Mouse (Mus musculus) T-helper 1 cell (primary cell): Measurements from ENCODE around the gene Wfdc3.

ENCODE experiments used
- in situ Hi-C: fragments of 300-600 bp; cut with MboI, MseI; formaldehyde crosslinking; loops from one replicate; pipeline ENCODE4 v1.15.1; 2025; ENCODE audit warnings: high pct_unique_total_duplicates

The Wfdc3 gene

DNA sequence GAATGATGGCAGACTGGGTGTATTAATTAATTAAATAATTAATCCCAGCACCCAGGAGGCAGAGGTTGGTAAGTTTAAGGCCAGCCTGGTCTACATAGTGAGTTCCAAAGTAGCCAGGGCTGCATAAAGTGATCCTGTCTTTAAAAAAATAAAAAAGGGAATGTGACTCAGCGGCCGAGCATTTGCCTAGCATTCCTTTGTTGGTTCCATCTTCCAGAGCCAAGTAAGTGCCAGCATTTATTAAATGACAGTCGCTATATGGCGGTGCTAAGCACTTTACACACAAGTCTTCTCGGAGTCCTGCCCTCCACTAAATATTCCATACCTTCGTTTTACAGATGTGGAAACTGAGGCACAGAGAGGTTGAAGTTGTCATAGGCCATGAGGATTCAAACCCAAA lies 30.4 kb upstream of the Wfdc3 start:
- in situ Hi-C loops, result no loop called here

DNA sequence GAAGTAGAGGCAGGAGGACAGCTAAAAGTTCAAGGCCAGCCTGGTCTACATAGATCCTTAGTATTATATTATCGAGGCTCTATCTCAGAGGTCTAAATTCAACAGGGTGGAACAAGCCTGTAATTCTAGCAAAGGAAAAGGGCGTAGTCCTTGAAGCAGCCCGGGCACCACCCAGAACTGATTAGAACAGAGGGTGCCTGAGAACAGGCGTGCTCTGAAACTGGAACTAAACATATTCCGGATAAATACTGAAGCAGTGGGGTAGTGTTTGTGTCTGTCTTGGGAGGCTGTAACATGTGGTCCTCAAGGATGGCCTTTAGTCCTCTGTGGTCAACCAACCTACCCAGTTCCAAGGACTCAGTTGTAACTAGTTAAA lies 28.2 kb upstream of the Wfdc3 start:
- in situ Hi-C loops, result no loop called here

DNA sequence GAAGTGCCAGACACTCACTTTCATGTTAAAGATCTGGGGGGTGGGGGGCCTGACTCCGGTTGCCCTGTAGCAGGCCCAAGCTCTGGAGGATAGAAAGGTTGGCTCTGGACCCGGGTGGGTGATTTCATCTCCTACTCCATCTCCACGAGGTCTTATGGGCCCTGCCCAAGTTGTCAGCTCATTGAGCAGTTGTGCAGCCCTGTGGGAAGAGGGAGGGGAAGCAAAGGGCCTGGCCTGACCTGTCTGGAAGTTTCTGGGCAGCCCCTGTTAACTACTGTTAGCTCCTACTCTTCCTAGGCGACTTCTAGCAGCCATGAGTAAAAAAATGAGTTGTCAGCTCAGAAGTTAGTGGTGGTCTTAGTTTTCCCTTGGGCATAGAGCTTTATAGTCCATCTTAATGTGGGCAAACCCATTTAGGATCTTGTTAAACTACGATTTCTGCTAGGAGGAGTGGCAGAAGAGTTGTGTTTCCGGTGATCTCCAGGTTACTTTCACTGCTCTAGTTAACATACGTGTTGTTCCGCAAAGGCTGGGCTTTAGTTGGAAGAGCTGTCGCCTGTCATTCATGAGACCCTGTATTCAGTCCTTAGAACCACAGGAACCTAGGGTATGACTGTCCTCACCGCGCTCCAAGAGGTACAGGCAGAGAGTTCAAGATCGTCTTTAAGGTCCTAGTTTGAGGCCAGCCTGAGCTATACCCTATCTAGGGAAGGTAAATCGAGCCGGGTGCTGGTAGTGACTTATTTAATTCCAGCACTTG lies 27.7 kb upstream of the Wfdc3 start:
- in situ Hi-C loops, result no loop called here

DNA sequence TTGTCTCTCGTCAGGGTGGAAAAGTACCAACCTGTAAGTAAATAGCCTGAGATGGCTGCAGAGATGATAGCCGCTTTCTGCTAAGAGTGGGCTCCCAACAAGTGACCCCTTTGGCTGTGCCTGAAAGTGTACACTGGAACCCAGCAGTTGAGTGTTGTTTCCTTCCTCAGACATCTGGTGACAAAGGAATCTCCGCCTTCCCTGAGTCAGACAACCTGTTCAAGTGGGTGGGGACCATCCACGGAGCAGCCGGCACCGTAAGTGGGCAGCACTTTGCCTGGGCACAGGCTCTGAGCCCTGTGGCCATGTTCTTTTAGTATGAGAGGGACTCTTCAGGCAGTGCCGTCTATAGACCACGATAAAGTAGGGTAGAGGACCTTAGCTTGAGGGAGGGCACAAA lies 25.4 kb upstream of the Wfdc3 start:
- in situ Hi-C loops, result no loop called here

DNA sequence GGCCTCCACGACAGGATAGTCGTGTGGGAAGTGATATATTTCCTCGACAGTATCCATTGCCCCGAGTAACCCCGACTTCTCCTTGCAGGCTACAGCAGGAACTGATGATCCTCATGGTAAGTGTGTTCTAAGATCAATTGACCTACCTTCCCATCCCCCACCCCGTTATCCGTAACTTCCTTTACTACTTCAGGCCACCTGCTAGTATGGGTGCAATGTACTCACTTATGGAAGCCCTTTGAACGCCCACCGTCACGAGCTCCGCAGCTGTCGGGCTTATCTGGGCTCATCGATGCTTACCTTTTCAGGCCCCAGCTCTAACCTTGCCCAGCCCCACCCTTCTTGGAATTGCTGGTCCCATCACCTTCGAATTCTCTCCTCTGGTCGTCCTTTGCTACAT lies 24.5 kb upstream of the Wfdc3 start:
- in situ Hi-C loops, result no loop called here

DNA sequence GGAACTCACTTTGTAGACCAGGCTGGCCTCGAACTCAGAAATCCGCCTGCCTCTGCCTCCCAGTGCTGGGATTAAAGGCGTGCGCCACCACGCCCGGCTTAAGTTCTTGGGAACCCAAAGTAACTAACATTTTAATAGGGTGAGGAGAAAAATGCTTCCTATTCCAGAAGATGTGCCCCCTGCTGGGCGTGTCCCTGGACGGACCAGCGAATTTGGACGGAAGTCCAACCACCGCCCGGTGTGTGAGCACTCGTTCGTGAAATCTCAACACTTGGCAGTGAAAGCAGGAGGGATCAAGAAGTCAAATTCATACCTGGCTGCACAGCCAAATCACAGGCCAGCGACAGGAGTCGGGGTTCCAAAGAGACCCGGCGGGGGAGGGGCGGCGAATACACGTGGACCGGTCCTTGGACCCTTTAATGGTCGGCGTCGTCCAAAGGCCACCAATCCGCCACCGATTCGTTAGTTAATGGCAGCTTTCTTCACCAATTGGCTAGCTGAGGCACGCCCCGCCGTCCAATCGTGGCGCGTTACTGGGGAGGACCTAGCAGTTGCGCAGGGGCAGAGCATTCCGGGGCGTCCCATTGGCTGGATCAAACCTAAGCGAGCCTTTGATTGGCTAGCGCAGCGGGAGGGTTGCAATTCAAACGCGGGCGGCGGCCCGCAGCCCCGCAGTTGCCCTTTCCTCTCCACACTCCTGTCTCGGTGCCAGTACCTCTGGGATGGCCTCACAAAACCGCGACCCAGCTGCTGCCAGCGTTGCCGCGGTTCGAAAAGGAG lies 23.7 kb upstream of the Wfdc3 start, which contains the start of gene Ube2c:
Gene Ube2c (plus strand): TSS at position 641 of the 780 bp plus-strand sequence.
- in situ Hi-C loops, result no loop called here

DNA sequence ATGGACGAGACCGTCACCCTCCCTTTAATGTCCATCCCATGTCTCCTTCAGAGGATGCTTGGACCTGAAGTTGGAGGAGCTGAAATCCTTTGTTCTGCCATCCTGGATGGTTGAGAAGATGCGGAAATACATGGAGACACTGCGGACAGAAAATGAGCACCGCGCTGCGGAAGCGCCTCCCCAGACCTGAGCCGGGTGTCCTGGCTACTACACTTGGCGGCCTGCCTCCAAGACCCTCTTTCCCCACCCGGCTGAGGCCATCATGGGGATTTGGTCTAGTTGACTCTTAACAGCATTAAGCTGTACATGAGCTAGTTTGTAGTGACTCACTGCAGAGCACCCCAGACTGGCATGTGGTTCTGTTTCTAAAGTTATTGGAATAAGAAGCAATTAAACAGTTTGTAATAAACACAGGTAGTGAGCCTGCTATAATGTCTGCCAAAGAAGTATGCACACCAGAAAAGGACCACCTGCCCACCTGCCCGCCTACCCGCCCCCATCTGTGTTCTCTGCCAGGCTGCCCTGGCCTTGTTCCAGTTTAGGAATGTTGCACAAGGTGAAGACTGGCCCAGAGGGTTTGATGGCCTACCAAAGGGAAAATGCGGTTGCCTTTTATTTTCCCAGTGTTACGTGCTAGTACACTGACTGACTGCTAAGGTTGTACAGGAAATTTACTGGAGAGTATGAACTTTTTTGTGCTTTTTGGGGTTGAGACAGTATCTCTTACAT lies 22.2 kb upstream of the Wfdc3 start:
- in situ Hi-C loops, result no loop called here

DNA sequence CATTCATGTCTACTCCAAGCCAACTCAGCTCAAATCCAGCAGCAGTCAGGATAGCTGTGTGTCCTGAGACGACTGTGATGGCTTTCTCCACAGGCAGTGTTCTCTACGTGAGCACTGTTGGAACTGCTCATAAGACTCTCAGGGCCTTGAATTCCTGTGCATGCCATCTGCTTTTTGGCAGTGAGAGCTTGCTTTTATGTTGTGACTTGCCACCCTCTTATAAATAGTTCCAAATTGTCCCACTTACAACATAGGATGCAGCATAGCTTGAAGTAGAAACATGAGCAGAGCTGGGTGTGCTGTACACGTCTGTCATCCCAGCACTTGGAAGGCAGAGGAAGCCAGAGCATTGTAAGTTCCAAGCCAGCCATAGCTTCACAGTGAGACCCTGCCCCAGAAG lies 20.1 kb upstream of the Wfdc3 start:
- in situ Hi-C loops, result no loop called here

DNA sequence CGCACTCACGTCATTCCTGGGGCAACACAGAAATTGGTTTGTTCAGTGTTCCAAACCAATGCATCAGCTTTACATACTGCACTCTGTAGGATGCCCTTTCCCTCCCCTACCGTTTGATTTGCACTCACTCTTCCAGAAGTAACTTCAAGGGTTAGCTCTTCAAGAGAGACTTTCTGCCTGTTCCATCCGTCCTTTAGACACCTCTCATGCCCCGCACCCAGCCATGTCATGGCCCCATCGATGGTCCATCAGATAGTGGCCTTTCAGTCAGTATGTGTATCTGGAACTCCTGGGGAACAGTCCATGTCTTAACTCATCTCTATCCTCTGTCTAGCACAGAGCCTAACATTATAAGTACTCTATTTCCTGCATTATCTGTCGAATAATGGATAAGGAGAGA lies 16.9 kb upstream of the Wfdc3 start:
- in situ Hi-C loops, result no loop called here

DNA sequence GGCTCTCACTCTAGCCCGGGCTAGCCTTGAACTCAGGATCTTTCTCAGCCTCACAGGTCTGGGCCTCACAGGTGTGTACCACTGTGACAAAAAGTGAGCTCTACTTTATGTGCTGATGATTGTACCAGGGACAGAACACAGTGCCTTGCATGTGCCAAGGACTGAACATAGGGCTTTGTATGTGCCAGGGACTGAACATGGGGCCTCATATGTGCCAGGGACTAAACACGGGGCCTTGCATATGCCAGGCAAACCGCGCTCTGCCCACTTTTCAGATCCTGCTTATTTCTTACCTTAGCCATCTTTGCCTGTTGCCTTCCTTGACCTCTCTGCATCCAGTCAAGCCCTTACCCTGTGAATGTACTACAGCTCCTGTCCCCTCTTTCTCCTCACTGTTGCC lies 16.2 kb upstream of the Wfdc3 start:
- in situ Hi-C loops, result no loop called here

DNA sequence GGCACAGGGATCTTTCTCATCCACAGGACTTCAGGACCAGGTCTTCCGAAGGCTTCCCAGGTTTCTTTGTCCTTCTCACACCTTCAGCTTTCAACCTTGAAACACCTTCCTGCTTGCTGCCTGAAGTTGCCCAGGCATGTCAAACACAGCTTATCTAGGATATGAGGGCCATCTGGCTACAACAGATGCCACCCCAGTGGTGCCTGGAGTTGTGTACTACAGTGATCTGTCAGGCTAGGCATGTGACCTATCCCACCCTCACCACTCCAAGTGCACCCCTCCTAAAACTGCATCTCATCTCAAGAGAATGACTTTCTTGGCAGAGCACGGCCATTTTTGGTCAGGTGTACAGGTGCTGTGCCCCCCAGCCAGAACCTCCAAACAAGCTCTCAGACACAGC lies 15.8 kb upstream of the Wfdc3 start:
- in situ Hi-C loops, result no loop called here

DNA sequence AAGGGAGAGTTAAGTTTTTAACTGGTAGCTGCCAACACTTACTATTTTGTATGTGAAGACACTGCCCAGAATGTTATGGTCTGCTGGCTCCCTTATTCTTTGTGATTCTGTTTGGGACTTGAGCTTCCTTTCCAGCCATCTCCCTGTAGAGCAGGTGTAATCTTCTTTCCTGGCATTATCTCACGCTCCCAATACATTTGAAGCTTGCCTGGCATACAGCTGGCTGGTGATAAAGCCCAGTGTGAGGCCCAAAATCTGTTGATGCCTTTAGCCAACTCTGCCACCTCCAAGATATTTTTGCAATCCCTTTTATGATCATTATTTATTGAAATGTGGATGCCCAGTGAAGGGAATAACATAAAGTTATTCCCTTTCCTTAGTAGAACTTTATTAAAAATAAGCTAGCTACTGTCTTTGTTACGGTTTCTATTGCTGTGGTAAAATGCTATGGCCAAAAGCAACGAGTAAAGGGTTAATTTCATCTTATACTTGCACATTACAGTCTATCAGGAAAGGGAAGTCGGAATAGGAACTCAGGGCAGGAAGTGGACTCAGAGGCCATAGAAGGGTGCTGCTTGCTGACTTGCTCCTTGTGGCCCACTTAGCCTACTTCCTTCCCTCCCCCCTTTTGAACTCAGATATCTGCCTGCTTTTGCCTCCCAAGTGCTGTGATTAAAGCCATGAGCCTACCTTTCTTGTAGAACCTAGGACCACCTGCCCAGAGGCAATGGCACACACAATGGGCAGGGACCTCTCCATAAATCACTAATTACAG lies 14.5 kb upstream of the Wfdc3 start:
- in situ Hi-C loops, result no loop called here

DNA sequence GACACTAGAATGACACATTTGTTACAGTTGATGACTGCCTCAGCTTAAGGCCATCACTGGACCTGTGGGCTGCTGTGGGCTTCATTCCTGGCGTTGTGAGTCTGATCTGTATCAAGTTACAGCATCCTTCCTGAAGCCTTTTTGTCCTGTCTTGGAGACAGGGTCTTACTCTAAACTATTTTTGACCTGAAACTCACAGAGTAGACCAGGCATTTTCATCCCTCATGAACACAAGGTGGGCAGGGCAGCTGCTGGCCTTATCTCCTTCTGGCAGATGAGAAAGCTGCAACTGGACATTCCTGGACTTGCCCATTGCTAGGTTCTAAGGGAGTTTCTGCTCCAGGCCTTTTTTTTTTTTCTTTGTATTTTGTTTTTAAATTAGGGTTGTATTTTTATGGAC lies 13.0 kb upstream of the Wfdc3 start:
- in situ Hi-C loops, result no loop called here

DNA sequence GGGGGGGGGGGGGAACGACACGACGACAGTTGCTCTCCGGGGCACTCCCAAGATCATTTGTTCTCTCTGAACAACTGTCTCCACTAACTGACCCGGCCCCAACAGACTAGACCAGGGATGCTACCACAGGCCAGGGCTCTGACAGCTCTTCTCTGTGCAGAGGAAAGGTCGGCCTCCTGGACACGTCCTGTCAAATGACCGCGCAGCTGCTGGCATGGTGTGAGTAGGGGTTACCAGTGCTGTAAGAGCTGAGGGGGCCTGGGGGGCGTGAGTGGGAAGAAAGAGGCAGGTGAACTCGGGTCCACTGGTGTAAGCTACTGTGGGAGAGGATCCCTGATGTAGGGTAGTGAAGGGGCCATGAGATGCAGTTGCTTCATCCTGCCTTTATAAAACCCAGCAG lies 12.1 kb upstream of the Wfdc3 start:
- in situ Hi-C loops, result no loop called here

DNA sequence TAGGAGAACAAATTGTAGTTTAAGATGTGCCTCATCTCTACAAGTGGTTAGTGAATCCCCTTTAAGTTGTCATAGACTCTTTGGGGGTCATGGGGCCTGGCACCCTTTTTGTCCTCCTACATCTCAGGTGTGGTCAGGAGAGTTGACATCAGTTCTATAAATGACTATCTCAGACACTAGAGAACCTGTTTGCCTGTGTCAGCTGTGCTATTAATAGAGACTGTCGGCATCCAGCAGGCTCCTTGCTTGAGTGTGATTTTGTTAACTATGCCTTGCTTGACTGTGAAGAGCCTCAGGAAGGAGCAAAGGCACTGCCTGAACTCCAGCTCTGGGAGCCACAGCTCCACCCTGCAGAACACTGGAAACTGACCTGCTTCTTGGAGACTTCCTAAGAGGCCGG lies 9.1 kb upstream of the Wfdc3 start:
- in situ Hi-C loops, result no loop called here

DNA sequence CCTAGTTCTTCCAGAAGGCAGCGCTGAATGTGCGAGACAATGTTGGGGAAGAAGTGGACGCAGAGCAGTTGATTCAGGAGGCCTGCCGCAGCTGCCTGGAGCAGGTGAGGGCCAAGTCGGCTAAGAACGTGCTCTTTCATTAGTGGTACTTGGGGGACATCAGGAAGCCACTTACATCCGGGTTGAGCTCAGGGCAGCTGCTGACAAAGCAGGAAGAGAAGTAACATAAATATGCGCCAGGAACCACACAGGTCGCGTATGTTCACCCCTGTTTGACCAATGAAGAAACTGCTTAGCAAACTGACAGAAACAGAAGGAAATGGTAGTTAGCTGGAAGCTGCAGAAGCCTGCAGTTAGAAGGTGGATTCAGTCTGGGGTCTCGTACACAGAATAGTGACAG lies 8.4 kb upstream of the Wfdc3 start:
- in situ Hi-C loops, result no loop called here

DNA sequence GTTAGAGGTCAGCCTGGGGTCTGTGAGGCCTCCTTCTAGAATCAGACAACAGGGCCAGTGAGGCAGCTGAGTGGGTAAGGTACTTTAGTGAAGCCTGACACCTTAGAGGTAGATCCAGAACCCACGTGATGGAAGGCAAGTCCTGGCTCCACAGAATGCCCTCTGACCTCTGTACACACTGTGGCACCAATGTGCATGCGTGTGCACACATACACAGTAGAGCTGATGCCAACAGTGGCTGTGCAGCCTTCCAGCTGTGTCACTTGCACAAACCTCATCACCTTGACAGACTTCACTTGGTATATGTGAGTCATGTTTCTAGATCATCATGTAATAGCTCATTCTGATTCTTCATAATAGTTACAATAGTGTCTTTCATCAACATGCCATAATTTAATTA lies 6.7 kb upstream of the Wfdc3 start:
- in situ Hi-C loops, result no loop called here

DNA sequence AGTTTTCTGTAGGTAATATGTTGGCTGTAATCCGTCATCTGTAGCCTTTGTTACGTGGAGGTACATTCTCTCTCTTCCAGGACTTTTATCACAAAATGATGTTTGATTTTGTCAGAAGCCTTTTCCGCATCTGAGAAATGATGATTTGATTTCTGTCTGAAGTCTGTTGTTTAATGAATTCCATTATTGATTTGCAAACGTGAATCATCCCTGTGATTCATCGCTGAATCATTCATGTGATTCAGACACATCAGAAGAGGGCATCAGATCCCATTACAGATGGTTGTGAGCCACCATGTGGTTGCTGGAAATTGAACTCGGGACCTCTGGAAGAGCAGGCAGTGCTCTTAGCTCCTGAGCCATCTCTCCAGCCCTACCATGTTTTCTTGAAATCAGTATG lies 3.3 kb upstream of the Wfdc3 start:
- in situ Hi-C loops, result no loop called here

DNA sequence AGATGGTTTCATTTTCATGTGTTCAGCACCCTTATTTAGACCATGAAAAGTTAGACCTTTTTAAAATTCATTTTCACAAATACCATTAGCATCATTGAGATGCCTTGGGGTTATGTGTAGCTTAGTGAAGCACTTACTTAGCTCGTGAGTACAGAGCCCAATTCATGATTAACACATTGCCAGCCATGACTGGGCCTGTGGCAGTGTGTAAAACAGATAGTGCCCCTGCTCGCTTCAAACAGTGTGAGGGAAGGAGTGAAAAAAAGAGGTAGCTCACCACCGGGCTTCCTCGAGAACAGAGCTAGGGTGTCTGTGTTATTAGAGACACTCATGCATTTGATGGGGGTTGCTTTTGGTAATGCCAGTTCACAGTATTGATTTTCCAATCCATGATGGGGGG lies 2.5 kb upstream of the Wfdc3 start:
- in situ Hi-C loops, result no loop called here

DNA sequence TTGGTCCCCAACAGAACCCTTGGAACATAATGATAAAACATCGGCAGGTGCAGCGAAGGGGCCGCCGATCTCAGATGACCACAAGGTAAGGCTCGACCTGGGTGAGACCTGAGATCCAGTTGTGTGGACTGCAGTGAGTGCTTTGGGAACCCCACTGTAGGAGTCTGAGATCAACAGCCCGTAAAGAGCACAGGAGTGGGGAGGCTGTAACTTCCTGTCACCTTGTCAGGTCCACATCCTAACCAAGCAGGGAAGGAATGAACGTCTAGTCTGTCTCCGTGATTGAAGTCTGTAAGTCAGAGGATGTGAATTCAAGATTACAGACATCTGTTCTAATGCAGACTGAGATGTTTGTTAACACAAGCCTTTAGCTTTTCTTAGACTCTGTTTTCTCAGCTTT lies 962 bp upstream of the Wfdc3 start:
- in situ Hi-C loops, result no loop called here

DNA sequence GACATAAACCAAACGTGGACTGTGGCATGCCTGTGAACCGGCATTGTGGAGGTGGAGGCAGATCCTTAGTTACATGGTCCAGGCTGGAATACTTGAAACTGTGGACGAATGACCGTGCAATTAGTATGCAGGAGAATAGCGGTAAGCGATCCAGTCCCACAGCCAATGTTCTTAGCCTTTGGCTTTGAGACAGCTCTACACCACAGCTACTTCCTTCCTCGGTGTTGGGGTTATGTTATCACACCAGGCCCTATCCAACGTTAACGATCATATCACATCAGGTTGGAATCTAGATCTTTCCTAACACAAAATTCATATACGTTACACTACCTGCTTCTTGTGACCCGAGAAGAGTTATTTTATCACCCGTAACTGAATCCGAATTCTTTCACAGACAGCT lies 744 bp downstream of the Wfdc3 start:
- in situ Hi-C loops, result no loop called here

DNA sequence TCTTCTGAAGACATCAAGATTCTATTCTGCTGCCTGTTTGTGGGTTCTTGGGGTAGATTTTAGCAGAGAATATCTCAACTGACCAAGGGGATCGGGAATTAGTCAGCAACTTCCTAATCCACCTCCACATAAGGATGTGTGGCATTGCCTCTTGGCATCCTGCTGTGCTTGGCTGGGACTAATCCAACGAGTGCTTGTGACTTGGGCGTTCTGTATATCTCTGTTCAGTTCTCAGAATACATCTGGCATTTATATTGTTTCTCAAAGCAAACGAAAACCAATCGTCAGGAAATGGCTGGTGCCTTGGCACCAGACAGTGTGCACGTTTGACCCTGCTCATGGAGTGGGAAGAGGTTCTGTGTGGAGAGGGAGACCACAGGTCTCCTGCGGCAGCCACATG lies 5.9 kb downstream of the Wfdc3 start:
- in situ Hi-C loops, result no loop called here
